Mouse (Mus musculus) bone marrow macrophage, adult 2 months (primary cell): Measurements from ENCODE around the gene Slc6a1. TPM values are rescaled to one million over a fixed set of nuclear protein-coding genes. Genes with fewer than 3 reads are reported as not detected.

Source experiments
- H3K27ac ChIP-seq: 2 replicates; pipeline ENCODE4 v1.5.1; 2012; ENCODE audit warnings: low read depth, low read length; ENCODE audit not compliant: insufficient read depth
- H3K4me1 ChIP-seq: 2 replicates; pipeline ENCODE4 v1.6.1; 2012; ENCODE audit warnings: low read length; ENCODE audit not compliant: control insufficient read depth, insufficient read depth
- H3K4me3 ChIP-seq: 2 replicates; pipeline ENCODE4 v1.5.1; 2012; ENCODE audit warnings: mild to moderate bottlenecking, low read length, moderate library complexity; ENCODE audit not compliant: insufficient read depth
- CTCF ChIP-seq: IDR thresholded peaks from 2 replicates; pipeline ENCODE4 v1.5.1; 2012; ENCODE audit warnings: low read depth, mild to moderate bottlenecking, low read length, moderate library complexity
- POLR2A ChIP-seq: IDR thresholded peaks from 2 replicates; pipeline ENCODE4 v1.6.1; 2012; ENCODE audit warnings: mild to moderate bottlenecking, low read depth, low read length, borderline replicate concordance
- polyA plus RNA-seq: library from polyadenylated mRNA; stranded (reverse); fragments of >200 nt; gene quantifications from 2 replicates; pipeline ENCODE4 v1.2.4, GENCODE M21; 2012; ENCODE audit not compliant: missing spikeins, insufficient read depth, insufficient read length

The Slc6a1 gene
- polyA plus RNA-seq, 1 experiment, result 0.19 TPM

GRCm38 (mm10) chr6:114285424-114285823, 3.0 kb downstream of the Slc6a1 start:
- H3K4me1 ChIP-seq, result no peaks in the 10 kb centered on the region
- H3K27ac ChIP-seq, result no peak overlapping the region
- TF ChIP-seq CTCF, result no peak
- no peak for TF ChIP-seq POLR2A

GRCm38 (mm10) chr6:114289106-114289505, 6.7 kb downstream of the Slc6a1 start:
- Histone ChIP-seq H3K4me1 (peaks cover 11% of the 10 kb centered on the region), H3K27ac (no peak overlapping the region), H3K4me3 (no peak overlapping the region)
- TF ChIP-seq CTCF, result no peak
- TF ChIP-seq POLR2A, result no peak

More at GRCm38 (mm10) chr6:114285424-114285823, 3.0 kb downstream of the Slc6a1 start:
- no peak overlapping the region for H3K4me3 ChIP-seq

- H3K4me3 ChIP-seq, result no peak overlapping the region
- H3K27ac ChIP-seq, result no peak overlapping the region
- TF ChIP-seq CTCF, result no peak
- TF ChIP-seq POLR2A, result no peak
- peaks cover 11% of the 10 kb centered on the region for H3K4me1 ChIP-seq
Observed at GRCm38 (mm10) chr6:114290184-114290583, 7.7 kb downstream of the Slc6a1 start.

GRCm38 (mm10) chr6:114290929-114291328, 8.5 kb downstream of the Slc6a1 start:
- no peak overlapping the region for H3K4me3 ChIP-seq

GRCm38 (mm10) chr6:114291396-114291795, 9.0 kb downstream of the Slc6a1 start:
- no peak overlapping the region for H3K4me3 ChIP-seq
- H3K27ac ChIP-seq, result no peak overlapping the region
- H3K4me1 ChIP-seq, result peaks cover 11% of the 10 kb centered on the region
- no peak for TF ChIP-seq CTCF
- no peak for TF ChIP-seq POLR2A

More at GRCm38 (mm10) chr6:114290929-114291328, 8.5 kb downstream of the Slc6a1 start:
- peaks cover 11% of the 10 kb centered on the region for H3K4me1 ChIP-seq
- TF ChIP-seq CTCF (no peak), POLR2A (no peak)
- no peak overlapping the region for H3K27ac ChIP-seq

GRCm38 (mm10) chr6:114293511-114293910, 11.1 kb downstream of the Slc6a1 start:
- Histone ChIP-seq H3K27ac (no peak overlapping the region), H3K4me3 (no peak overlapping the region), H3K4me1 (peaks cover 11% of the 10 kb centered on the region)
- TF ChIP-seq POLR2A, result no peak
- no peak for TF ChIP-seq CTCF

- H3K4me3 ChIP-seq, result no peak overlapping the region
- no peak for TF ChIP-seq CTCF
- TF ChIP-seq POLR2A, result no peak
- peaks cover 11% of the 10 kb centered on the region for H3K4me1 ChIP-seq
- H3K27ac ChIP-seq, result no peak overlapping the region
Observed at GRCm38 (mm10) chr6:114295086-114295485, 12.7 kb downstream of the Slc6a1 start.

- TF ChIP-seq CTCF (no peak), POLR2A (no peak)
- H3K4me3 ChIP-seq, result no peak overlapping the region
- H3K4me1 ChIP-seq, result peaks cover 11% of the 10 kb centered on the region
- no peak overlapping the region for H3K27ac ChIP-seq
Observed at GRCm38 (mm10) chr6:114297260-114298002, 15.0 kb downstream of the Slc6a1 start.

- TF ChIP-seq POLR2A, result no peak
- no peak for TF ChIP-seq CTCF
- H3K4me3 ChIP-seq, result no peak overlapping the region
- H3K27ac ChIP-seq, result no peak overlapping the region
- H3K4me1 ChIP-seq, result no peaks in the 10 kb centered on the region
Observed at GRCm38 (mm10) chr6:114299699-114300098, 17.3 kb downstream of the Slc6a1 start.

- H3K4me3 ChIP-seq, result no peak overlapping the region
- H3K27ac ChIP-seq, result no peak overlapping the region
- H3K4me1 ChIP-seq, result no peaks in the 10 kb centered on the region
- TF ChIP-seq CTCF (no peak), POLR2A (no peak)
Observed at GRCm38 (mm10) chr6:114300737-114301136, 18.3 kb downstream of the Slc6a1 start.
